Mouse (Mus musculus) ES-Bruce4 (cell line): Measurements from ENCODE around the gene 5330417H12Rik. TPM values are rescaled to one million over a fixed set of nuclear protein-coding genes. Genes with fewer than 3 reads are reported as not detected.

ENCODE experiments used
- H3K27ac ChIP-seq: 2 replicates; pipeline ENCODE4 v1.5.1; 2012; ENCODE audit warnings: low read length, inconsistent platforms; ENCODE audit not compliant: insufficient read depth
- H3K27me3 ChIP-seq: 2 replicates; pipeline ENCODE4 v1.6.1; 2012; ENCODE audit warnings: mild to moderate bottlenecking, low read length, inconsistent platforms; ENCODE audit not compliant: control insufficient read depth, poor library complexity, insufficient read depth, severe bottlenecking
- H3K36me3 ChIP-seq: 2 replicates; pipeline ENCODE4 v1.6.1; 2012; ENCODE audit warnings: inconsistent platforms, mild to moderate bottlenecking, low read length, moderate library complexity; ENCODE audit not compliant: control insufficient read depth, poor library complexity, insufficient read depth, severe bottlenecking
- H3K4me1 ChIP-seq: one replicate; pipeline ENCODE4 v1.8.1; 2011; ENCODE audit warnings: low read length; ENCODE audit not compliant: control insufficient read depth, insufficient read depth
- H3K4me3 ChIP-seq: 2 replicates; pipeline ENCODE4 v1.5.1; 2011; ENCODE audit warnings: low read depth, mild to moderate bottlenecking, low read length
- H3K9ac ChIP-seq: 2 replicates; pipeline ENCODE4 v1.6.1; 2012; ENCODE audit warnings: low read depth, mild to moderate bottlenecking, inconsistent platforms; ENCODE audit not compliant: poor library complexity, severe bottlenecking
- H3K9me3 ChIP-seq: replicated peaks from 2 replicates; pipeline ENCODE4 v1.6.1; 2012; ENCODE audit warnings: mild to moderate bottlenecking, low read length, inconsistent platforms; ENCODE audit not compliant: control insufficient read depth, poor library complexity, insufficient read depth, severe bottlenecking
- CTCF ChIP-seq: IDR thresholded peaks from one replicate; pipeline ENCODE4 v1.8.1; 2011; ENCODE audit warnings: low read depth, low read length
- EP300 ChIP-seq: IDR thresholded peaks from 2 replicates; pipeline ENCODE4 v1.6.1; 2011; ENCODE audit warnings: low read depth, low read length; ENCODE audit not compliant: insufficient read depth
- POLR2A ChIP-seq: IDR thresholded peaks from one replicate; pipeline ENCODE4 v1.8.1; 2011; ENCODE audit warnings: low read length; ENCODE audit not compliant: insufficient read depth
- polyA plus RNA-seq: library from polyadenylated mRNA; stranded (reverse); fragments of >200 nt; gene quantifications from 2 replicates; pipeline ENCODE4 v1.2.4, GENCODE M21; 2011; ENCODE audit warnings: low read depth; ENCODE audit not compliant: missing spikeins, insufficient read depth, insufficient read length

The 5330417H12Rik gene
- not detected in 2 replicates for polyA plus RNA-seq

GRCm38 (mm10) chr7:107625061-107625460, at the start of gene 5330417H12Rik:
Gene 5330417H12Rik, minus strand, starts transcription at chr7:107625161.
- H3K9ac ChIP-seq, result no peak within 1 kb of the TSS
- no peaks in the 10 kb centered on the region for H3K9me3 ChIP-seq
- H3K4me1 ChIP-seq, result no peaks in the 10 kb centered on the region
- no peak within 1 kb of the TSS for H3K27ac ChIP-seq
- H3K36me3 ChIP-seq, result no peaks in the 10 kb centered on the region
- TF ChIP-seq EP300 (no peak), CTCF (no peak), POLR2A (no peak)
- H3K4me3 ChIP-seq, result no peak within 1 kb of the TSS
- no peaks in the 10 kb centered on the region for H3K27me3 ChIP-seq

- Histone ChIP-seq H3K27me3 (no peaks in the 10 kb centered on the region), H3K4me1 (peaks cover 11% of the 10 kb centered on the region), H3K9ac (no peak overlapping the region), H3K9me3 (no peaks in the 10 kb centered on the region), H3K36me3 (no peaks in the 10 kb centered on the region), H3K4me3 (no peak overlapping the region), H3K27ac (no peak overlapping the region)
- no peak for TF ChIP-seq CTCF
- TF ChIP-seq EP300, result no peak
- no peak for TF ChIP-seq POLR2A
Measured at GRCm38 (mm10) chr7:107668514-107668913, 43.6 kb upstream of the 5330417H12Rik start.

- no peak for TF ChIP-seq EP300
- TF ChIP-seq POLR2A, result no peak
- no peak for TF ChIP-seq CTCF
- no peaks in the 10 kb centered on the region for H3K27me3 ChIP-seq
- peaks cover 13% of the 10 kb centered on the region for H3K4me1 ChIP-seq
- H3K36me3 ChIP-seq, result no peaks in the 10 kb centered on the region
- H3K9ac ChIP-seq, result no peak overlapping the region
- H3K27ac ChIP-seq, result no peak overlapping the region
- no peaks in the 10 kb centered on the region for H3K9me3 ChIP-seq
- no peak overlapping the region for H3K4me3 ChIP-seq
Measured at GRCm38 (mm10) chr7:107666262-107666902, 41.4 kb upstream of the 5330417H12Rik start.

GRCm38 (mm10) chr7:107665586-107666261, 40.8 kb upstream of the 5330417H12Rik start:
- H3K27ac ChIP-seq, result no peak overlapping the region
- peaks cover 13% of the 10 kb centered on the region for H3K4me1 ChIP-seq
- H3K27me3 ChIP-seq, result no peaks in the 10 kb centered on the region
- H3K36me3 ChIP-seq, result no peaks in the 10 kb centered on the region
- H3K9me3 ChIP-seq, result no peaks in the 10 kb centered on the region
- no peak overlapping the region for H3K9ac ChIP-seq
- TF ChIP-seq CTCF (no peak), EP300 (no peak), POLR2A (no peak)
- no peak overlapping the region for H3K4me3 ChIP-seq

GRCm38 (mm10) chr7:107665221-107665585, 40.2 kb upstream of the 5330417H12Rik start:
- H3K36me3 ChIP-seq, result no peaks in the 10 kb centered on the region
- TF ChIP-seq POLR2A (no peak), EP300 (no peak), CTCF (no peak)

More at GRCm38 (mm10) chr7:107665221-107665585, 40.2 kb upstream of the 5330417H12Rik start:
- H3K4me1 ChIP-seq, result peaks cover 13% of the 10 kb centered on the region
- no peak overlapping the region for H3K27ac ChIP-seq
- H3K27me3 ChIP-seq, result no peaks in the 10 kb centered on the region
- H3K9ac ChIP-seq, result no peak overlapping the region
- no peaks in the 10 kb centered on the region for H3K9me3 ChIP-seq
- no peak overlapping the region for H3K4me3 ChIP-seq
